Mouse (Mus musculus) midbrain, embryonic 10.5 days (tissue): ENCODE results near the gene Pde4c. TPM values are rescaled to one million over a fixed set of nuclear protein-coding genes. Genes with fewer than 3 reads are reported as not detected.

ENCODE experiments used
- DNase-seq: peaks from one replicate; pipeline ENCODE4 v3.0.0-alpha.2; 2017; ENCODE audit warnings: low spot score
- H3K27ac ChIP-seq: fragments of 300-500 bp; sonication (generic); replicated peaks from 2 replicates; pipeline ENCODE4 v1.5.1; 2016; ENCODE audit warnings: mild to moderate bottlenecking
- H3K27me3 ChIP-seq: fragments of 300-500 bp; sonication (generic); 2 replicates; pipeline ENCODE4 v1.6.1; 2016; ENCODE audit warnings: low read depth, mild to moderate bottlenecking; ENCODE audit not compliant: poor library complexity, severe bottlenecking
- H3K36me3 ChIP-seq: fragments of 300-500 bp; sonication (generic); 2 replicates; pipeline ENCODE4 v1.6.1; 2016; ENCODE audit warnings: mild to moderate bottlenecking, moderate library complexity
- H3K4me1 ChIP-seq: fragments of 300-500 bp; sonication (generic); 2 replicates; pipeline ENCODE4 v1.6.1; 2016
- H3K4me3 ChIP-seq: fragments of 300-500 bp; sonication (generic); 2 replicates; pipeline ENCODE4 v1.5.1; 2016; ENCODE audit warnings: mild to moderate bottlenecking, moderate library complexity
- H3K9me3 ChIP-seq: fragments of 300-500 bp; sonication (generic); replicated peaks from 2 replicates; pipeline ENCODE4 v1.6.1; 2016; ENCODE audit warnings: mild to moderate bottlenecking
- WGBS: fragments of 180-500 bp; shearing (Covaris S2); methylation state at CpG from one replicate; pipeline ENCODE4 v1.1.7; 2016; 5-methylcytosine and 5-hydroxymethylcytosine counted together
- polyA plus RNA-seq: library from polyadenylated mRNA; unstranded; fragments of >200 nt; fragmentation: Nextera tagmentation; extraction: Ambion mirVana; gene quantifications from 2 replicates; pipeline ENCODE4 v1.2.1, GENCODE M21; 2016

The Pde4c gene
- polyA plus RNA-seq, result 0.72 and 0.78 TPM in 2 replicates

- 77% methylated on average over 7 of the region's 7 CpGs for WGBS
- Histone ChIP-seq H3K27me3 (peaks cover 41% of the 10 kb centered on the region), H3K9me3 (no peaks in the 10 kb centered on the region), H3K4me3 (no peak within 1 kb of the TSS), H3K4me1 (peaks cover 8% of the 10 kb centered on the region), H3K36me3 (no peaks in the 10 kb centered on the region), H3K27ac (0 out of 2 replicates have a peak within 1 kb of the TSS, but pooled peaks have one; percentile 28)
- no peak for DNase-seq
Observed at GRCm38 (mm10) chr8:70723486-70724210, at the start of gene Pde4c. Gene Pde4c, plus strand, starts transcription at chr8:70723720.

DNA sequence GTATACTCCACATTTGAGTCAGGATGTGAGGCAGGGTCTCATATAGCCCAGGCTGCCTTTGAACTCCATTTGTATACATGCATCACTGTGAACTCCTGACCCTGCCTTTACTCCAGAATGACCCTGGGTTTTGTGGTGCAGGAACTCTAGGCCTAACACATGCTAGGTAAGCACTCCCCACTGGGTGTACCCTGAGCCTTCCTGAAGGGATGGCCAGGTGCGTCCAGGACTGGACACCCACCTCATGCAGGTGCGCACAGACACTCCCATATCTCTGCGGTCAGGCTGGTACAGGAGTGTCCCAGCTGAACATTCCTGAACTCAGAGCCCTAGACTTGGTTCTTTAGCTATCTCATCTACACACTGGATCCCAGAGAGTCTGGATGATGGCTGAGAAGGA lies 49.4 kb upstream of the Pde4c start:
- no peak for DNase-seq
- H3K27ac ChIP-seq, result peak overlapping the region; percentile 98
- H3K4me1 ChIP-seq, result peaks cover 23% of the 10 kb centered on the region
- H3K36me3 ChIP-seq, result peaks cover 31% of the 10 kb centered on the region
- H3K9me3 ChIP-seq, result no peaks in the 10 kb centered on the region
- WGBS, result 88% methylated on average over 3 of the region's 3 CpGs
- H3K4me3 ChIP-seq, result peak overlapping the region; percentile 74
- no peaks in the 10 kb centered on the region for H3K27me3 ChIP-seq

DNA sequence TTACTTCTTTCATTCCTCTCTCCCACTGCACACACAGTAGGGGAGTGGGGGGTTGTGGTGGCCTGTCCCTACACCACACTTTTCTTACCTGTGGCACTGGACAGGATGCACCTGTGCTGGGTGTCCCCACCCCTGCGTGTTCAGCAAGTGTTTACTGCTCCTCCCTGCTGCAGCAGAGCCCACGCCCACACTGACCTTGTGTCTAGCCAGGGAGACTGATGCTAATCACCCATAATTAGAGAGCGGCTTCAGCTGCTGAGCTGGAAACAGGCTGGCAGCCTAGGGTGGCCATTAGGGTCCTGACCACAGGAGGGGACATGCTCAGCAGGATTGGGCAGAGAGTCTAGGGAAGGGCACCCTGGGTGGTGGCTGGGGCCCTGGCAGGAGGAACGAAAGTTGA lies 48.8 kb upstream of the Pde4c start:
- Histone ChIP-seq H3K36me3 (peaks cover 37% of the 10 kb centered on the region), H3K27me3 (no peaks in the 10 kb centered on the region), H3K27ac (peak overlapping the region; percentile 98; the same call in 1 of the 2 replicates), H3K4me3 (peak overlapping the region; percentile 74; the same call in 1 of the 2 replicates), H3K9me3 (no peaks in the 10 kb centered on the region), H3K4me1 (peaks cover 23% of the 10 kb centered on the region)
- no peak for DNase-seq
- WGBS, result 80% methylated on average over 4 of the region's 4 CpGs

GRCm38 (mm10) chr8:70675336-70675735 lies 48.2 kb upstream of the Pde4c start:
- no peak for DNase-seq
- H3K9me3 ChIP-seq, result no peaks in the 10 kb centered on the region
- WGBS, result 91% methylated on average over 1 of the region's 1 CpGs
- H3K4me1 ChIP-seq, result peaks cover 23% of the 10 kb centered on the region
- H3K36me3 ChIP-seq, result peaks cover 43% of the 10 kb centered on the region
- no peak overlapping the region for H3K4me3 ChIP-seq
- no peaks in the 10 kb centered on the region for H3K27me3 ChIP-seq
- H3K27ac ChIP-seq, result no peak overlapping the region

DNA sequence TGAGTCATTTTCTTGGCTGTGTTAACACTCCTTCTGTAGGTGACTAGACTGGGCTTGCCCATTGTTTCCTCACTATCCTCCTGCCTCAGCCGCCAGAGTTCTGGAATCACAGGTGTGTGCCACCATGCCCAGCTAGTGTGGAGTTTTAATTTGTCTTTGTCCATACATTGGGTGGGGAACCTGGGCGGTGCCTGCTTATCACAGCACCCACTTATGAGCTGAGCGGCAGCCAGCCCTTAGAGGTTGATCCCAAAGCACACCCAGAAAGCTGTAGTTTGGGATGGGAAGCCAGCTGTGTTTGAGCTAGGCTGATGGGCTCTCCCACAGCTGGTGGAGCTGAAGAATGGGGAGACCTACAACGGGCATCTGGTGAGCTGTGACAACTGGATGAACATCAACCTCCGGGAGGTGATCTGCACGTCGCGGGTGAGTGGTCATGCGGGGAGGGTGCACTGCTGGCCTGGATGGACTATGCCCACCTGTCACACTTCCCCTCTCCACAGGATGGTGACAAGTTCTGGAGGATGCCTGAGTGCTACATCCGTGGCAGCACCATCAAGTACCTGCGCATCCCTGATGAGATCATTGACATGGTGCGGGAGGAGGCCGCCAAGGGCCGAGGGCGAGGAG lies 46.0 kb upstream of the Pde4c start:
- DNase-seq, result no peak

DNA sequence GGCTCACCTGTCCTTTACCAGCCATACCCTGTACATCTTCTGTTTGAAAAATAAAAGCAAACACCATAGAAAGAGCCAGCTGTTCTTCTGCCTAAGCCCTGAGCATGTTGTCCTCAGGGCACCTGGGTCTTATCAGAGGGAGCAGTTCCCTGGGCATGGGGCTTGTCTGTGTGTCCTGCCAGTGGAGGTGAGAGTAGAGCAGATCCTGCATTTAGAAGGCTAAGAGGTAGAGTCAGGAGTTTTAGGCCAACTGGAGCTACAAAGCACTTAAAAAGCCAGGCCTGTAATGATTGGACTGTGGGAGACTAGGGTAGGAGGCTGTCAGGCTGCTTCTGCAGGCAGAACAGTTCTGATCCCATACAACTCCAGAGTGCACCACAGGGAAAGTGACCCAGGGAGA lies 44.8 kb upstream of the Pde4c start:
- Histone ChIP-seq H3K36me3 (peaks cover 45% of the 10 kb centered on the region), H3K27me3 (no peaks in the 10 kb centered on the region), H3K4me3 (no peak overlapping the region), H3K9me3 (no peaks in the 10 kb centered on the region), H3K27ac (no peak overlapping the region), H3K4me1 (peaks cover 28% of the 10 kb centered on the region)
- no peak for DNase-seq

More for the DNA sequence above, 46.0 kb upstream of the Pde4c start:
- 92% methylated on average over 15 of the region's 15 CpGs for WGBS
- peaks cover 45% of the 10 kb centered on the region for H3K36me3 ChIP-seq
- no peak overlapping the region for H3K4me3 ChIP-seq
- no peak overlapping the region for H3K27ac ChIP-seq
- H3K4me1 ChIP-seq, result peaks cover 30% of the 10 kb centered on the region
- no peaks in the 10 kb centered on the region for H3K9me3 ChIP-seq
- no peaks in the 10 kb centered on the region for H3K27me3 ChIP-seq

DNA sequence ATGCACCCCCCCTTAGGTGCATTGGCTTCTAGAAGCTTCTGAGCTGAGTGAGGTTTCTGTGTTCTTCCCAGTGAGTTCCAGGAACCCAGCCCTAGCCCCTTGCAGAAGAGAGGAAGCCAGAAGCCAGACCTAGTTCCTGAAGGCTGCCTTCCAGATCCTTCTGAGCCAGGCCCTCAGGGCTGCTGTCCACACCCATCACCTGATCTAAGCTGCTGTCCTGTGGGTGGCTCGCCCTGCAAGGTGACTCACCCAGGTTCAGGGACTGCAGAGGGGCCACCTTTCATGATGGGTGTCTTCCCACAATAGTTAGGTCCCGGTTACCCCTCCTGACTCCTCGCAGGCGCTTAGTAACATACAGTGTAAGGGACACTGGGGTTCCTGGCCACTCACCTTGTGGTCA lies 44.1 kb upstream of the Pde4c start:
- Histone ChIP-seq H3K36me3 (peaks cover 45% of the 10 kb centered on the region), H3K27me3 (no peaks in the 10 kb centered on the region), H3K4me1 (peaks cover 24% of the 10 kb centered on the region), H3K4me3 (no peak overlapping the region), H3K27ac (no peak overlapping the region), H3K9me3 (no peaks in the 10 kb centered on the region)
- DNase-seq, result no peak
- 90% methylated on average over 4 of the region's 4 CpGs for WGBS

DNA sequence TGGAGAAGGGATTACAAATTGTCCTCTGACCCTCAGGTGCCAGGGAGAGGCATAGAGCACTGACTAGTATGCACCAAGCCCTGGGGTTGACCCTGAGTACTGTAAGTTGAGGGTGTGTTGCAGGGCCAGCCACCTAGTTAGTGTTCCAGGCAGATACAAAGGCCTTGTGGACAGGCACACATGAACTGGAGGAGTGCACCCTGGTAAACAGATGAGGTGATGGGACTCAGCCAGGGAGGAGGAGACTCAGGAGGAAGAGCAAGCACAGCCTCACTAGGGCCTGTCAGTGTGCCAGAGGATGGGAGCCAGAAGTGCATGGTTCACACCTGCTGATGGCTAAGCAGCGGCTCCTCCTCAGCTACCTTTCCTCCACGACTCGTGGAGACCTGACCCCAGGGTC lies 43.5 kb upstream of the Pde4c start:
- WGBS, result 91% methylated on average over 3 of the region's 3 CpGs
- DNase-seq, result no peak
- no peak overlapping the region for H3K27ac ChIP-seq

DNA sequence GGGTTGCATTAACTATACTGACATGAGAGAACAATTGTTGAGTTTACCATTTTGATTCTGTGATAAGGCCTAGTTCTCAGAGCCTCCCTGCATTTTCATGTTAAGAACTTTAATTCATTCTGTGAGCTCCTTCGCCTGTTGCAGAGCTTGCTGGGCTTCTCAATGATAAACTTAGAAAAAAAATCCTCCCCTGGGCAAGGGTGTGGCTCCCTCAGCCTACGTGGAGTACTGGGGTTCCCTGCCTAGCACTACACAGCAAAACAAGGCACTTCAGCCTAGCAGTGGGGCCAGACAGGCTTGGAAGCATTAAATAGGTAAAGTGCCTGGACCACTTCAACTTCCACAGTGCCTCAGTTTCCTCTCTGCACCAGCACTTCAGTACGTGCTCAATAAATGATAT lies 42.1 kb upstream of the Pde4c start:
- no peak overlapping the region for H3K4me3 ChIP-seq
- peaks cover 39% of the 10 kb centered on the region for H3K36me3 ChIP-seq
- no peak for DNase-seq
- 84% methylated on average over 3 of the region's 3 CpGs for WGBS
- no peak overlapping the region for H3K27ac ChIP-seq
- peaks cover 18% of the 10 kb centered on the region for H3K4me1 ChIP-seq
- no peaks in the 10 kb centered on the region for H3K9me3 ChIP-seq
- H3K27me3 ChIP-seq, result no peaks in the 10 kb centered on the region

More for the DNA sequence above, 43.5 kb upstream of the Pde4c start:
- H3K9me3 ChIP-seq, result no peaks in the 10 kb centered on the region
- peaks cover 45% of the 10 kb centered on the region for H3K36me3 ChIP-seq
- H3K27me3 ChIP-seq, result no peaks in the 10 kb centered on the region
- peaks cover 19% of the 10 kb centered on the region for H3K4me1 ChIP-seq
- no peak overlapping the region for H3K4me3 ChIP-seq

DNA sequence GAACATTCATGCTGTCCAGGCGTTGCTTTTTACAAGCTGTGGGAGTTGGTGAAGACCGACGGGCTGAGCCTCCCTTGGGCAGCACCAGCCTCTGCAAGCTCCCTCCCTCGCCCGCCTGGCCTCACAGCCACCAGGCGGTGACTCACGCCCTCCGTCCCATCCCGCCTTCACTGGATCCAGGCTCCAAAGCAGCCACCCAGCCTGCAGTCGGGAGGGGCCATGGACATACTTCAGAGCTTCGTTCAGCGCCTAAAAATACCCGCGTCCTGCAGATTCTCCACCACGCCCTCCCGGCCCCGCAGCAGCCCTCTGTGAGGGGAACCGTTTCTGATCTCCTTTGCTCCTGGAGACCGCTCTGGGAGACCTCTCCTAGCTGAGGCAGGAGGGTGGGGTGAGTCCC lies 41.3 kb upstream of the Pde4c start:
- peaks cover 18% of the 10 kb centered on the region for H3K4me1 ChIP-seq
- no peaks in the 10 kb centered on the region for H3K9me3 ChIP-seq
- H3K27ac ChIP-seq, result peak overlapping the region; percentile 66
- H3K4me3 ChIP-seq, result peak overlapping the region; percentile 25
- WGBS, result 10% methylated on average over 19 of the region's 19 CpGs
- peaks cover 33% of the 10 kb centered on the region for H3K36me3 ChIP-seq
- no peak for DNase-seq
- H3K27me3 ChIP-seq, result no peaks in the 10 kb centered on the region

DNA sequence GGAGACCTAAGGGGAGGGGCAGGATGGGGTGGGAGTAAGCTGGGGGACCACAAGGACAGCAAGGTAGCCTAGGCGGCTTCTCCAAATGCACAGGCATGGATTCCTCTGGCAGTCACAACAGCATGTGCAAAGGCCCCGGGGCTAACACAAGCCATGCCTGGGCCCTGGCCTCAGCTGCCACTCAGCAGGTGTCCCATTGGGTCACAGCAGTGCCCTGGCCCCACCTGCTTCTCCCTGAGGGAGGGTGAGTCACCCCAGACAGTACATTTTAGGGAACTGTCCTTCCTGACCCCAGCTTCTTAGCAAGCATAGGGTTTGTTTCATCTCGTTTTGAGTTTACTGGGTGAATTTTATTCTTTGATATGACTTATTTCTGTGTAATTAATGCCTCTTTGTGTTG lies 40.8 kb upstream of the Pde4c start:
- 70% methylated on average over 3 of the region's 3 CpGs for WGBS
- no peak for DNase-seq
- H3K4me3 ChIP-seq, result peak overlapping the region; percentile 25
- H3K27ac ChIP-seq, result peak overlapping the region; percentile 66
- peaks cover 18% of the 10 kb centered on the region for H3K4me1 ChIP-seq
- peaks cover 28% of the 10 kb centered on the region for H3K36me3 ChIP-seq
- H3K9me3 ChIP-seq, result no peaks in the 10 kb centered on the region
- no peaks in the 10 kb centered on the region for H3K27me3 ChIP-seq

- no peak overlapping the region for H3K27ac ChIP-seq
- H3K36me3 ChIP-seq, result peaks cover 17% of the 10 kb centered on the region
- no peaks in the 10 kb centered on the region for H3K27me3 ChIP-seq
- peaks cover 20% of the 10 kb centered on the region for H3K4me1 ChIP-seq
- DNase-seq, result no peak
- H3K9me3 ChIP-seq, result no peaks in the 10 kb centered on the region
- no peak overlapping the region for H3K4me3 ChIP-seq
- WGBS, result 52% methylated on average over 7 of the region's 7 CpGs
Observed at GRCm38 (mm10) chr8:70684291-70684690, 39.2 kb upstream of the Pde4c start.

GRCm38 (mm10) chr8:70687576-70687975 lies 35.9 kb upstream of the Pde4c start:
- H3K4me3 ChIP-seq, result no peak overlapping the region
- 0 out of 2 replicates have a peak, but pooled peaks cover 5% of the 10 kb centered on the region for H3K36me3 ChIP-seq
- peaks cover 36% of the 10 kb centered on the region for H3K4me1 ChIP-seq
- H3K9me3 ChIP-seq, result no peaks in the 10 kb centered on the region
- H3K27me3 ChIP-seq, result no peaks in the 10 kb centered on the region
- DNase-seq, result no peak
- 90% methylated on average over 8 of the region's 8 CpGs for WGBS
- H3K27ac ChIP-seq, result peak overlapping the region; percentile 23
